Mouse (Mus musculus): Measurements from ENCODE around the gene Pdia5. TPM values are rescaled to one million over a fixed set of nuclear protein-coding genes. Genes with fewer than 3 reads are reported as not detected.

The Pdia5 gene
- polyA plus RNA-seq, 1 experiment, result 18.0 TPM

DNA sequence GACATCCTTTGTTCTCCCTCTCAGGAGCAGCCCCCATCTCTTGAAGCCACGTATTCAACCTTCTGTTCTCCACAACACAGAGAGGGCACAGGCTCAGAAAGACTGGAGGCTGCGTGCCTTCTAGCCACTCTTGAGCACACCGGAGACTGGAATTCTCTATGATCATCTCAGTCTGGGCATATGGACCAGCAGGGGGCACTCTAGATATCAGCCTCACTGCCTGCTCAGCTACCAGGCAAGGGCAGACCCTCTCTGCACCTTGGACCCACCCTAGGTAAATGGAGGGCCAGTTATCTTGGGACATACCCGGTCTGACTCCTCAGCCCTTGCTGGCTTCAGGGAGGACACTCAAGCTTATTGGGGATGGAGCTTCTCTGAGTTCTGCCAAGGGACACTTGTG is 68.5 kb downstream of the Pdia5 start:
- H3K79me2 ChIP-seq (ENCODE audit: control insufficient read depth, insufficient read depth), result no peaks in the 10 kb centered on the region
- H3K79me3 ChIP-seq (ENCODE audit: low read depth), result no peaks in the 10 kb centered on the region
- no peaks in the 10 kb centered on the region for H3K27me3 ChIP-seq (ENCODE audit: control insufficient read depth, insufficient read depth, insufficient read length)
- H3K4me3 ChIP-seq (ENCODE audit: insufficient read depth, poor library complexity, severe bottlenecking), result no peak overlapping the region
- no peak for TF ChIP-seq USF1 (IDR thresholded peaks at IDR 0.05; ENCODE audit: low read depth)
- TF ChIP-seq FOSL1 (IDR thresholded peaks at IDR 0.05; ENCODE audit: insufficient read depth, low read length, poor library complexity, severe bottlenecking), result no peak
- no peak for TF ChIP-seq CTCF (IDR thresholded peaks at IDR 0.05; ENCODE audit: control insufficient read depth, insufficient read depth, insufficient read length)
- TF ChIP-seq MAX (IDR thresholded peaks at IDR 0.05), result no peak
- no peak for TF ChIP-seq MYOG (IDR thresholded peaks at IDR 0.05; ENCODE audit: control insufficient read depth, extremely low read depth, insufficient read length)
- no peak for TF ChIP-seq CEBPB (IDR thresholded peaks at IDR 0.05; ENCODE audit: low read depth)
- no peak for TF ChIP-seq MYOD1 (IDR thresholded peaks at IDR 0.05; ENCODE audit: control insufficient read depth, insufficient read length, low read depth)
- no peaks in the 10 kb centered on the region for H3K36me3 ChIP-seq (ENCODE audit: control insufficient read depth, insufficient read depth)
- H3ac ChIP-seq (ENCODE audit: control insufficient read depth, insufficient read length, low read depth), result no peak overlapping the region

GRCm38 (mm10) chr16:35414616-35415015 is 76.1 kb downstream of the Pdia5 start:
- H3K27me3 ChIP-seq (ENCODE audit: control insufficient read depth, insufficient read depth, insufficient read length), result no peaks in the 10 kb centered on the region

DNA sequence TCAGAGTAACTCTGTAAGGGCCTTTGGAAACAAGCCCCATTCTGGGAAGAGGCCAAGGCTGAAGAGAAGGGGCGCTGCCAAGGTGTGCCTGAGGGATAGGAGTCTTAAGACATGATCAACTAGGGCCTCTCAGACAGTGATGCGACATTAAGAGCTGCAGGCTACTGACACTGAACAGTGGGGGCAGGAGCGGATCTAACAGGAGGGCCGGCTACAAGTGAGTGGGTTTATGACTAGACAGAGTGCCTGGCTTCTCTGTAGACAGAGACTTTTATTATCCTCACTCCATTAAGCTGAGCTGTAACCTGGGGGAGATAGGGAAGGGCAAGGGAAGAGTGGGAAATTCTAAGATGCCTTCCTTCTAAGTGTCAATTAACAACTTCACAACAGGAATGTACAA is 84.0 kb downstream of the Pdia5 start:
- TF ChIP-seq USF1 (IDR thresholded peaks at IDR 0.05; ENCODE audit: low read depth), result no peak
- no peak for TF ChIP-seq MAX (IDR thresholded peaks at IDR 0.05)
- no peak for TF ChIP-seq CEBPB (IDR thresholded peaks at IDR 0.05; ENCODE audit: low read depth)
- no peak for TF ChIP-seq FOSL1 (IDR thresholded peaks at IDR 0.05; ENCODE audit: insufficient read depth, low read length, poor library complexity, severe bottlenecking)
- TF ChIP-seq MYOG (IDR thresholded peaks at IDR 0.05; ENCODE audit: control insufficient read depth, extremely low read depth, insufficient read length), result no peak
- TF ChIP-seq MYOD1 (IDR thresholded peaks at IDR 0.05; ENCODE audit: control insufficient read depth, insufficient read length, low read depth), result no peak
- TF ChIP-seq CTCF (IDR thresholded peaks at IDR 0.05; ENCODE audit: control insufficient read depth, insufficient read depth, insufficient read length), result no peak

More at GRCm38 (mm10) chr16:35414616-35415015, 76.1 kb downstream of the Pdia5 start:
- no peak overlapping the region for H3K4me3 ChIP-seq (ENCODE audit: insufficient read depth, poor library complexity, severe bottlenecking)
- H3K79me2 ChIP-seq (ENCODE audit: control insufficient read depth, insufficient read depth), result no peaks in the 10 kb centered on the region
- no peaks in the 10 kb centered on the region for H3K36me3 ChIP-seq (ENCODE audit: control insufficient read depth, insufficient read depth)
- H3ac ChIP-seq (ENCODE audit: control insufficient read depth, insufficient read length, low read depth), result no peak overlapping the region
- TF ChIP-seq CEBPB (IDR thresholded peaks at IDR 0.05; ENCODE audit: low read depth) (no peak), USF1 (IDR thresholded peaks at IDR 0.05; ENCODE audit: low read depth) (no peak), CTCF (IDR thresholded peaks at IDR 0.05; ENCODE audit: control insufficient read depth, insufficient read depth, insufficient read length) (no peak), FOSL1 (IDR thresholded peaks at IDR 0.05; ENCODE audit: insufficient read depth, low read length, poor library complexity, severe bottlenecking) (no peak), MYOG (IDR thresholded peaks at IDR 0.05; ENCODE audit: control insufficient read depth, extremely low read depth, insufficient read length) (no peak), MYOD1 (IDR thresholded peaks at IDR 0.05; ENCODE audit: control insufficient read depth, insufficient read length, low read depth) (no peak), MAX (IDR thresholded peaks at IDR 0.05) (no peak)
- no peaks in the 10 kb centered on the region for H3K79me3 ChIP-seq (ENCODE audit: low read depth)

DNA sequence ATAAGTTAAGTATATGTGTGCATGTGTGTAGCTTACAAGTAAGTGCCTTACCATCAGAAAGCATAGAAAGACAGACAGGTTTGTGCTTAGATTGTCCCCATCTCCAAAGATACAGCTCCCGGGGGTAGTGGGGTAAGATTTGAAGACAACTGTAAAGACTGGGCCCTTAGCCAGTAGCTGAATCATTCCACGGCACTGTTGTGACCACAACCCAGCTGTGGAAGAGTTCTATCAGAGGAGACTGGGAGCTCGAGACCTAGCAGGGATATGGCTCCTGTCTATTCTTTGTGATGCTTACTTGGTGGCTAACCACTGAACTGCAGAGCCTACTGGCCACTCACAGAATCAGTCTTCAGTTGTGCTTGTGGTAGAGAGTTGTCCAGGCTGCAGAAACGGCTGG is 84.5 kb downstream of the Pdia5 start:
- no peak overlapping the region for H3K4me3 ChIP-seq (ENCODE audit: insufficient read depth, poor library complexity, severe bottlenecking)
- no peak for TF ChIP-seq MYOG (IDR thresholded peaks at IDR 0.05; ENCODE audit: control insufficient read depth, extremely low read depth, insufficient read length)
- no peak for TF ChIP-seq CTCF (IDR thresholded peaks at IDR 0.05; ENCODE audit: control insufficient read depth, insufficient read depth, insufficient read length)
- TF ChIP-seq MYOD1 (IDR thresholded peaks at IDR 0.05; ENCODE audit: control insufficient read depth, insufficient read length, low read depth), result no peak
- no peak for TF ChIP-seq MAX (IDR thresholded peaks at IDR 0.05)
- TF ChIP-seq CEBPB (IDR thresholded peaks at IDR 0.05; ENCODE audit: low read depth), result no peak
- TF ChIP-seq FOSL1 (IDR thresholded peaks at IDR 0.05; ENCODE audit: insufficient read depth, low read length, poor library complexity, severe bottlenecking), result no peak
- TF ChIP-seq USF1 (IDR thresholded peaks at IDR 0.05; ENCODE audit: low read depth), result no peak
- H3ac ChIP-seq (ENCODE audit: control insufficient read depth, insufficient read length, low read depth), result no peak overlapping the region
- H3K79me2 ChIP-seq (ENCODE audit: control insufficient read depth, insufficient read depth), result no peaks in the 10 kb centered on the region
- no peaks in the 10 kb centered on the region for H3K27me3 ChIP-seq (ENCODE audit: control insufficient read depth, insufficient read depth, insufficient read length)
- H3K36me3 ChIP-seq (ENCODE audit: control insufficient read depth, insufficient read depth), result peaks cover 15% of the 10 kb centered on the region
- no peaks in the 10 kb centered on the region for H3K79me3 ChIP-seq (ENCODE audit: low read depth)

More for the DNA sequence above, 84.0 kb downstream of the Pdia5 start:
- Histone ChIP-seq H3ac (ENCODE audit: control insufficient read depth, insufficient read length, low read depth) (no peak overlapping the region), H3K79me3 (ENCODE audit: low read depth) (no peaks in the 10 kb centered on the region), H3K36me3 (ENCODE audit: control insufficient read depth, insufficient read depth) (peaks cover 15% of the 10 kb centered on the region), H3K27me3 (ENCODE audit: control insufficient read depth, insufficient read depth, insufficient read length) (no peaks in the 10 kb centered on the region), H3K79me2 (ENCODE audit: control insufficient read depth, insufficient read depth) (no peaks in the 10 kb centered on the region), H3K4me3 (ENCODE audit: insufficient read depth, poor library complexity, severe bottlenecking) (no peak overlapping the region)

DNA sequence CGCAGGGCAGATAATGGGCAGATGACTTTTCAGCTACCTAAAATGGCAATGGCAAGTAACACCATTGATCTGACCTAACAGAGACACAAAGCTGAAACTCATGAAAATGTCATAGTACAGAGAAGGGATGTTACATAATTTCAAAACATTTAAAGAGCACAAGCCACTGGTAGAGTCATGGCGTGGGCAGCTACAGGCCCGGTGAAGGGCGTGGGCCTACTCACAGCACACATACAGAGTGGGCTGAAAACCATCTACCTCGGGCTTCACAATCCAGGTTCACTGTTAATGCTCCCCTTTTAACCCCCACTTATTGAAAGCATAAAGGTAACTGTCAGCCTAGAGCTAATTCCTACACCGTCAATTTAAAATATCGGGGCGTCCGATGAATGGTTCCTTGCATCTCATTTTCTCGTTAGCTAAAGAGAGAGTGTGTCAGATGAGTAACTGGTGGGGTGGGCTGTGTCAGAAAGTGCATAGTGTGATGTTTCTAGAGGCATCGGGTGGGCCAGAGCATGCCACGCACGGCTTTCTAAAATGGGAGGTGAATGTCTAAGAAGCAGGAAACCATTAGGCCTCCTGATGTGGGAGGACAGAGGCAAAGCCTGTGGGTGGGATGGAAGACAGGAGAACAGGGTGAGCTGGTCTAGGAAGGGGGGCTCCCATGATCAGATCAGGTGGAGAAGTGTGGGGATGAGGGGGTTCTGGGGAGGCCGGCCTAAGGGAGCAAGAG is 85.2 kb downstream of the Pdia5 start:
- Histone ChIP-seq H3K79me2 (ENCODE audit: control insufficient read depth, insufficient read depth) (no peaks in the 10 kb centered on the region), H3K36me3 (ENCODE audit: control insufficient read depth, insufficient read depth) (peaks cover 15% of the 10 kb centered on the region), H3K4me3 (ENCODE audit: insufficient read depth, poor library complexity, severe bottlenecking) (no peak overlapping the region), H3K27me3 (ENCODE audit: control insufficient read depth, insufficient read depth, insufficient read length) (no peaks in the 10 kb centered on the region), H3ac (ENCODE audit: control insufficient read depth, insufficient read length, low read depth) (no peak overlapping the region), H3K79me3 (ENCODE audit: low read depth) (no peaks in the 10 kb centered on the region)
- TF ChIP-seq MYOD1 (IDR thresholded peaks at IDR 0.05; ENCODE audit: control insufficient read depth, insufficient read length, low read depth) (no peak), CTCF (IDR thresholded peaks at IDR 0.05; ENCODE audit: control insufficient read depth, insufficient read depth, insufficient read length) (no peak), MAX (IDR thresholded peaks at IDR 0.05) (no peak), CEBPB (IDR thresholded peaks at IDR 0.05; ENCODE audit: low read depth) (no peak), MYOG (IDR thresholded peaks at IDR 0.05; ENCODE audit: control insufficient read depth, extremely low read depth, insufficient read length) (no peak), USF1 (IDR thresholded peaks at IDR 0.05; ENCODE audit: low read depth) (no peak), FOSL1 (IDR thresholded peaks at IDR 0.05; ENCODE audit: insufficient read depth, low read length, poor library complexity, severe bottlenecking) (no peak)

Measured in C2C12 (cell line).